Mouse (Mus musculus): ENCODE measurements around the gene Nipal4. TPM values are rescaled to one million over a fixed set of nuclear protein-coding genes. Genes with fewer than 3 reads are reported as not detected.

Nipal4 gene
- polyA plus RNA-seq, 1 experiment from 2014 or later, result 0.11 TPM

DNA sequence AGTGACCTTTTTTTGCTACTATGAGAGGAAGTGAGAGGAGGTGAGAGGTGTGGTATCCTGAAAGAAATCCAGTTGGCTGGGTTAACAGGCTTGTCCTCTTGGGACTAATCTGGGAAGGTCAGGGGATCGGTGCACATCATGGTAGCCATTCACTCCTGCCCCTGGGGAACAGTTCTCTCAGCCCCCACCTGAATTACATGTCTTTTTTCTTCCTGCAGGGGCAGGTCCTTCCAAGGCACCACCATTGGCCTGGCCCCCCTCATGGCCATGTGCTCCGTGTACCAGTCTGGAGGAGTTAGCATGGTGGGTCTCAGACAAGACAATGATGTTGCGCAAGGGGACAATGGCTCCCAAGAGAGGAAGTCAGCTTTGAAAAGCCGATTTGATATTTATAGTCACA is 43.4 kb downstream of the Nipal4 start:
- Histone ChIP-seq H3K36me3 (peaks cover 82% of the 10 kb centered on the region), H3K27ac (replicated peaks) (no peak overlapping the region), H3K9ac (no peak overlapping the region), H3K4me3 (no peak overlapping the region), H3K27me3 (no peaks in the 10 kb centered on the region), H3K4me2 (no peak overlapping the region), H3K9me3 (no peaks in the 10 kb centered on the region), H3K4me1 (replicated peaks) (no peaks in the 10 kb centered on the region)
- ATAC-seq (ENCODE audit: low read depth), result no peak
- 58% methylated on average over 4 of the region's 4 CpGs for WGBS

DNA sequence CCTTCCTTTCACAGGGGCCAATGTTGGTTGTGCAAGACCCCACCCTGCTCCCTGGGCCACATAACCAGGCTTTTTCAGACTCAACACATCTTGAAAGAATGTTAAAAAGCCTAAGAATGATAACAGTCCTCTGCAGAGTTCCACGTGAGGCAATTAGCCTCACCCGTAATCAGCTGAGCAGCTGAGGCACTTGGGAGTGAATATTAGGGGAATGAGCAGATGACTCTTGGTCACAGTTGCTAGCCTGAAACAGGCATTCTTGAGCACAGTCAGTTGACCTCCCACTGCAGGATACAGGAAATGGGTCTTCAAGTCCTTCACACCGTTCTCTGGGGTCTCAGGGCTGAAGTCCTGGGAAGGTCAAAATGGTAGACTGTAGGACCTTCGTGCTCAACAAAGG is 44.6 kb downstream of the Nipal4 start:
- no peak for ATAC-seq (ENCODE audit: low read depth)
- peaks cover 79% of the 10 kb centered on the region for H3K36me3 ChIP-seq
- 88% methylated on average over 4 of the region's 4 CpGs for WGBS

DNA sequence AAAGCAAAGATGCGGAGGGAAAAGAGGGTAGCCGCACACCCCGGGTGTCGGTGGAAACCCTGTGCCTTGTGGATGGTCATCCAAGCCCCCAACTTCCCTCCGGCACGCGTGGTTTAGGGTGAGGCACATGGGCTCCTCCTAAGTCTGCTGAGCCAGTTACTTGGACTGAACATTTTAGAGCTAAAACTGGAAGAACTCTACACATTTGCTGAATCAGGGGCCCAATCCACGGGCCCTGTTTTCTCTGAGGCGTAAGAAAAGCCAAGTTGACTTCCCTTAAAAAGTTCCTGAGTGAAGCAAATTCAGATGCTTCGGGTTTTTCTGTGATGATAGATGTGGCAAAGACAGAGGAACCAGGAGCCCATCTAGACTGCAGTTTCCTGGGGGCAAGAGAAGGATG is 46.2 kb downstream of the Nipal4 start:
- no peak overlapping the region for H3K4me3 ChIP-seq
- H3K4me2 ChIP-seq, result no peak overlapping the region
- peaks cover 6% of the 10 kb centered on the region; the same call in 1 of the 2 replicates for H3K4me1 ChIP-seq (replicated peaks)
- no peak for ATAC-seq (ENCODE audit: low read depth)
- H3K36me3 ChIP-seq, result peaks cover 84% of the 10 kb centered on the region
- no peaks in the 10 kb centered on the region for H3K27me3 ChIP-seq
- H3K9me3 ChIP-seq, result no peaks in the 10 kb centered on the region
- 91% methylated on average over 10 of the region's 10 CpGs for WGBS
- H3K27ac ChIP-seq (replicated peaks), result no peak overlapping the region
- H3K9ac ChIP-seq, result no peak overlapping the region

More for the DNA sequence above, 44.6 kb downstream of the Nipal4 start:
- Histone ChIP-seq H3K4me3 (no peak overlapping the region), H3K9me3 (no peaks in the 10 kb centered on the region), H3K27me3 (no peaks in the 10 kb centered on the region), H3K27ac (replicated peaks) (no peak overlapping the region), H3K9ac (no peak overlapping the region), H3K4me2 (no peak overlapping the region), H3K4me1 (replicated peaks) (no peaks in the 10 kb centered on the region)

DNA sequence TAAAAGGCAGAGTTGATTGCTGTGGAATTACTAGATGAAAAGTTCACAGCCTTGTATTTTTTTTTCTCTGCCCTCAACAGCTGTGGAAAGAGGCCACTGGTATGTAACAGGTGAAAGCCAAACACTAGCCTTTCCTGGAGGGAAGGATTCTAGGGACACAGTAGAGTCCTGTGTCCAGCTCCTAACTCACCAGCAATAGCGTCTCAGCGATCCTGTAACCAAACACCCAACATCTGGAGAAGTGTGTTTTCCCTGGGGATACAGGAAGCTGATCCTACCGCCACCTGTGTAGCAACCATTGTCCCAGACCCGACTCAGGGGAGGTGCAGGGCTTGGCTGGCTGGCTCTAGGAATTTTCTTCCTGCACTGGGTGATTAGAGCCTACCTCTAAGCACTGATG is 46.7 kb downstream of the Nipal4 start:
- Histone ChIP-seq H3K9ac (no peak overlapping the region), H3K4me1 (replicated peaks) (peaks cover 6% of the 10 kb centered on the region; the same call in 1 of the 2 replicates), H3K4me3 (no peak overlapping the region), H3K36me3 (peaks cover 81% of the 10 kb centered on the region), H3K9me3 (no peaks in the 10 kb centered on the region), H3K4me2 (no peak overlapping the region), H3K27ac (replicated peaks) (no peak overlapping the region), H3K27me3 (no peaks in the 10 kb centered on the region)
- WGBS, result 39% methylated on average over 4 of the region's 4 CpGs
- ATAC-seq (ENCODE audit: low read depth), result no peak

DNA sequence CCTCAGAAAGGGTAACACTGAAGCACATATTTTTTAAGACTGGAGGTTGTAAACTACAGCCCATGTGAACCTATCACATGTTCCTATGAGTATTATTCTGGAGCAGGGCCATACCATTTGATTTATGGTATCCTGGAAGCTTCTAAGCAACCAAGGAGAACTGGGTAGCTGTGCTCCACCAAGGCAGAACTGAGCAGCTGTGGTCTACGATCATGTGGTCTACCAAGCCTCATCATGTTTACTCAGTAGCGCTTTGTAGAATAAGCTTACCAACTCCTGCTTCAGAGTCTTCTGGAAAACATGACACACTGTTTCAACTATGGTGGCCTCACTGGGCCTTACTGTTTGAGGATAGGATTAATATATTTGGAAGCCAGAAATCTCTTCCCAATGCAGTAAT is 49.8 kb downstream of the Nipal4 start:
- no peak overlapping the region for H3K4me2 ChIP-seq
- ATAC-seq (ENCODE audit: low read depth), result no peak
- WGBS, result 88% methylated on average over 2 of the region's 2 CpGs
- no peak overlapping the region; the same call in 1 of the 2 replicates for H3K27ac ChIP-seq (replicated peaks)
- no peak overlapping the region for H3K4me3 ChIP-seq
- H3K4me1 ChIP-seq (replicated peaks), result peaks cover 6% of the 10 kb centered on the region; the same call in 1 of the 2 replicates
- no peaks in the 10 kb centered on the region for H3K27me3 ChIP-seq
- peaks cover 74% of the 10 kb centered on the region for H3K36me3 ChIP-seq
- no peaks in the 10 kb centered on the region for H3K9me3 ChIP-seq
- no peak overlapping the region for H3K9ac ChIP-seq

DNA sequence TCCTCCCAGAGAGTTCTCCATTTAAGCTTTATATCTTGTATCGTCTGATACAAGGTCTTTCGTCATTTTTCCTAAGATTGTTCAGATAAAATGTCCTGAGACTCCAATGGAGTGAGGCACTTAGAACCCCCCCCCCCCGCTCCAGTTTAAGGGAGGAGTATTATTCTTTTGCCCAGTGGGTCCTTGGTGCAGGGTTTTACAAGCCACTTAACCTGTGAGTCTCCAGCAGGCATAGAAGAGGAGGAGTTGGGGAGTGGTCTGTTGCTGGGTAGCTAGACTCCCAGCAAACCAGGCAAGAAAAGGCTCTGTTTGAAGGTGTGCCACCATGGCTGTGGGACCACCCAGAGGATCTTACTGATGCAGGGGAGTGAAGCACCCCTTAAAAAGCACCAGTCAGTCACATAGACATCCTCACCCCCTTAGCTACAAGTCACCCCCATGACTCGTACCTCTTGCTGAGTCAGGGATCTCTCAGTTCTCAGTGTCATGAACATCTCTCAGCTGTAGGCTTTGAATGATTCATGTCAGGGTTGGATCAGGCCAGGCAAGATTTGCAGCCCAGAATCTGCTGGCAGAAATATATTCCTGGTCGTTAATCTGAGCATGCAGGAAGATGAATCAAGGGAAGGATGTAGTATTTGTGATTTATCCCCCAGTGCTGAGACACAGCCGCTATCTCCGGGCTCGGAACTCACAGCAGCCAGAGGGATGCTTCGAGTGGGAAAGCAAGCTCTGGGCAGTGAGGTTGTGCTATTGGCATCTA is 50.7 kb downstream of the Nipal4 start:
- H3K9ac ChIP-seq, result no peak overlapping the region

DNA sequence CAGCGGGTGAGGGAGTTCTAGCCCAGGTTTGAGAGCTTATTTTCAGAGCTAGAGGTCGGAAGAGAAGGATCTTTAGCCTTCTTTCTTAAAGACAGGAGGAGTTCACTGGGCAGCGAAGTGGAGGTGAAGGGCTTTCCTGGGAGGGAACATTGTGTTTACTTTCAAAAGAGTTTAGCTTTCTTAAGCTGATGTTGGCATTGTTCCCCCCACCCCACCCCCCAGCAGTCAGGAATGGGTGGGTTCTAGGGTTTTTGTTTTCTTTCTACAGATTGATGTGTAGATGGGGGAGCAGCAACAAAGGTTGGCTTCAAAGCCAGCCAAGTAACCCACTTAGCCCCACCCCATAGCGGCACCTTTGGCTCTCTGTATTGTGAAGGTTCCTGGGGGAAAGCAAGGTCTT is 51.3 kb downstream of the Nipal4 start:
- peaks cover 60% of the 10 kb centered on the region for H3K36me3 ChIP-seq
- H3K27ac ChIP-seq (replicated peaks), result no peak overlapping the region
- H3K9me3 ChIP-seq, result no peaks in the 10 kb centered on the region
- H3K4me1 ChIP-seq (replicated peaks), result peaks cover 6% of the 10 kb centered on the region; the same call in 1 of the 2 replicates
- no peak for ATAC-seq (ENCODE audit: low read depth)
- no peaks in the 10 kb centered on the region for H3K27me3 ChIP-seq
- H3K4me2 ChIP-seq, result no peak overlapping the region
- WGBS, result 71% methylated on average over 4 of the region's 4 CpGs
- H3K4me3 ChIP-seq, result no peak overlapping the region
- H3K9ac ChIP-seq, result no peak overlapping the region

More for the DNA sequence above, 50.7 kb downstream of the Nipal4 start:
- H3K27ac ChIP-seq (replicated peaks), result no peak overlapping the region; the same call in 1 of the 2 replicates
- peaks cover 65% of the 10 kb centered on the region for H3K36me3 ChIP-seq
- no peaks in the 10 kb centered on the region for H3K9me3 ChIP-seq
- H3K4me1 ChIP-seq (replicated peaks), result peaks cover 6% of the 10 kb centered on the region; the same call in 1 of the 2 replicates
- H3K4me3 ChIP-seq, result no peak overlapping the region
- no peaks in the 10 kb centered on the region for H3K27me3 ChIP-seq
- no peak for ATAC-seq (ENCODE audit: low read depth)
- H3K4me2 ChIP-seq, result no peak overlapping the region
- WGBS, result 74% methylated on average over 9 of the region's 9 CpGs

DNA sequence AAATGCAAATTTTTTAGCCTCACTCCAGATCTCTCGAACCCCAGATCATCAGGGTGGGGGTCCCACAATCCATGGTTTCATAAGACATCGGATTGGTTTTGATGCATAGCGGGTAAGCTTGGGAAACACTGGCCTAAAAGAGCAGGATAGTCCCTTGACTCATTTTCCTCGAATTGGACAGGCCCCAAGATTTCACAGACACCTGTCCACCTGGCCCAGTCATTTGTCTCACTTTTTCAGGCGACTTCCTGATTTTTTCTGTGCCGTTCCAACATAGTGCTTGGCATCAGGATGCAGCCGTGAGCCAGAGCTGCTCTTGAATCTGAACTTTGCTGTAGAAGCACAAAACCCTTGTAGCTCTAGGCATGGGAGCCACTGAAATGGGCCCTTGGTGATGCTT is 52.1 kb downstream of the Nipal4 start:
- peaks cover 53% of the 10 kb centered on the region for H3K36me3 ChIP-seq
- no peaks in the 10 kb centered on the region for H3K27me3 ChIP-seq
- no peaks in the 10 kb centered on the region for H3K9me3 ChIP-seq
- no peak for ATAC-seq (ENCODE audit: low read depth)
- H3K4me2 ChIP-seq, result no peak overlapping the region
- no peak overlapping the region for H3K9ac ChIP-seq
- H3K4me1 ChIP-seq (replicated peaks), result peaks cover 10% of the 10 kb centered on the region; the same call in 1 of the 2 replicates
- WGBS, result 93% methylated on average over 7 of the region's 7 CpGs
- no peak overlapping the region for H3K27ac ChIP-seq (replicated peaks)
- H3K4me3 ChIP-seq, result no peak overlapping the region

DNA sequence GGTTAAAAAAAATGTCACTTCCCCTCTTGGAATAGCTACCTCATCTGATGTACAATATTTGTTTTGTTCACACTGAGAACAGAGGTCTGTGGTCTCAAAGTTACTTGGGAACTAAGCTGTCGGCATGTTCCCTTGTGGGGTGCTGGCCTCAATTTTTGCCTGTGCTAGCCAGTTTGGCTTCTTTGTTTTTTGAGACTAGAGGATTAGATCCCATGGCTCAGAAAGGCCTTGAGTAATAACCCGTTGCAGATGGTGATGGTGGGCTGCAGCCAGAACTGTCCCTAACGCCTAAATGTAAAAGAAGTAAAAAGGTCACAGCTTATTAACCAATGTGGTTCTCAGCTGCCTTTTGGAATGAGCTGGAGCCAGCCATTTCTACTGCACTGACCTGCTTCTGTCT is 53.1 kb downstream of the Nipal4 start:
- no peaks in the 10 kb centered on the region for H3K27me3 ChIP-seq
- 88% methylated on average over 3 of the region's 3 CpGs for WGBS
- H3K9ac ChIP-seq, result no peak overlapping the region
- H3K9me3 ChIP-seq, result no peaks in the 10 kb centered on the region
- peaks cover 44% of the 10 kb centered on the region for H3K36me3 ChIP-seq
- H3K4me2 ChIP-seq, result no peak overlapping the region
- H3K4me1 ChIP-seq (replicated peaks), result peaks cover 12% of the 10 kb centered on the region; the same call in 1 of the 2 replicates
- ATAC-seq (ENCODE audit: low read depth), result no peak
- no peak overlapping the region for H3K4me3 ChIP-seq
- H3K27ac ChIP-seq (replicated peaks), result no peak overlapping the region

DNA sequence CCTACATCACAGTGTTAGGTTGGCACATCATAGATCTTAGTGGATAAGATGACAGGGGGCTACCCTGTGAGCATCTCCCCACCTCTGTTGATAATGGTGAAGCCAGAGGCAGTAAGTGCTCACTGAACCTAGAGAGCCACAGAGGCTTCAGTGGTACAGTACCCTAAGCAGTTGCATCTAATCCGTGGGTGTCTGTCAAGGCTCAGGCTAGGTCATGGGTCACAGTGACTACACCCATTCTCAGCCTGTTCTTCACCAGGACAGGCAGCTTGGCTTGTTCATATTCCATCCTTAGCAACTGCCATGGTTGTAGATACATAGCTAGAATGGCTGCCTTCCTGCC is 55.4 kb downstream of the Nipal4 start:
- Histone ChIP-seq H3K4me1 (replicated peaks) (peaks cover 12% of the 10 kb centered on the region; the same call in 1 of the 2 replicates), H3K36me3 (peaks cover 33% of the 10 kb centered on the region), H3K27me3 (no peaks in the 10 kb centered on the region), H3K9ac (no peak overlapping the region), H3K9me3 (no peaks in the 10 kb centered on the region), H3K4me2 (no peak overlapping the region), H3K4me3 (no peak overlapping the region), H3K27ac (replicated peaks) (no peak overlapping the region)
- WGBS, result 85% methylated on average over 1 of the region's 1 CpGs
- ATAC-seq (ENCODE audit: low read depth), result no peak

DNA sequence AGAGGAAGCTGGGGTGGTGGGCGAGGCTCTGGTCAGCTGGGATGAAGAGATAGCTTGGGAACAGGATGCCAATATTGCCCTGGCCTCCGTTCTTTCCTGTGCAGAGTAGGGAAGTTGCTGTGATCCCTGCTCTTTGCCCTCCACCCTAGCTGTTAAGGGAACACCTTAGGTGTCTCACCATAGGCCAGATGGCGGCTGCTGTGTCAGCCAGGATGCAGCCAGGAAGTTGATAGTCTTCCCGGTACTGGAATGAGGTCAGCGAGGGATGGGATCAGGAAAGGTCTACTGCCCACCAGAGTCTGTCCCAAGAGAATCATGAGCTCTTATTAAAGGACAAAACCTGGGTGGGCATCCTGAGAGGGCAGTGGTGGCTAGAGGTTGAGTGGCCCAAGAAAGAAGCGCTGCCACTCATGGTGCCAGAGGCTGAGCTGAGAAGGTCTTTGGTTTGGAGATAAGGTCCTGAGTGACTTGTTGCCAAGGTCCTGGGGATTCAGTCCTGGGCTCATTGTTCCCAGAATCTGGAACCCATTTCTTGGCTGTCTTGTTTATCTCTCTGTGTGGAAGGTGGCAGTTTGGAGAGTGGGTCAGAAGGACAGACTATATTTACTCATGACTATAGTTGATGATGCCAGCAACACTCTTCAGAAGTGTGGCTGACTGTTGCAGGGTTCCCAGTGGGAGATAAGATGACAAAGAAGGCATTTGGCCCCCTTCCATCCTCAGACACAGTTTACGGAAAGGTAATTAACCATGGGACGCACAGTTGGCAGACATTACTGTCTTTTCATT is 56.0 kb downstream of the Nipal4 start:
- Histone ChIP-seq H3K4me1 (replicated peaks) (peaks cover 12% of the 10 kb centered on the region; the same call in 1 of the 2 replicates), H3K27ac (replicated peaks) (no peak overlapping the region), H3K4me3 (no peak overlapping the region), H3K4me2 (no peak overlapping the region), H3K27me3 (no peaks in the 10 kb centered on the region), H3K9ac (no peak overlapping the region), H3K36me3 (peaks cover 29% of the 10 kb centered on the region), H3K9me3 (no peaks in the 10 kb centered on the region)
- WGBS, result 77% methylated on average over 8 of the region's 8 CpGs
- ATAC-seq (ENCODE audit: low read depth), result no peak

DNA sequence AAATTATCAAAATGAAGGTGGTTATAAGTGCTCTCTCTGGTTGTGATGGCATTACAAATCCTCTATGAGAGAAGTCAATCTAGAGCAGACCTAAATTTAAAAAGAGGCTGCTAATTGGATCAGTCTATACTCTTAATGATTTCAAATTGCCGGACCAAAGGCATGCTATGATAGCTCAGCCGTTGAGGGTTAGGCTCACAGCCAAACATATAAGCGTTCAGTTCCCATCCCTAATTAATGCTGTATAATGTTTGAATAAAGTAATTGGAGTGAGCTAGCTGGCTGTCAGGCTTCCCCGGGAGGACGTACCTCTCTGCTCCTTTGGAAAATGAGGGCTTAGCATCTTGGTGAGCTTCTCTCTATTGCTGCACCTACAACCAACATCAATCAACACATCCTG is 57.1 kb downstream of the Nipal4 start:
- 64% methylated on average over 5 of the region's 5 CpGs for WGBS
- ATAC-seq (ENCODE audit: low read depth), result no peak
- Histone ChIP-seq H3K4me2 (no peak overlapping the region), H3K9ac (no peak overlapping the region), H3K36me3 (peaks cover 23% of the 10 kb centered on the region), H3K9me3 (no peaks in the 10 kb centered on the region), H3K4me3 (no peak overlapping the region), H3K27me3 (no peaks in the 10 kb centered on the region), H3K4me1 (replicated peaks) (peaks cover 12% of the 10 kb centered on the region; the same call in 1 of the 2 replicates), H3K27ac (replicated peaks) (no peak overlapping the region)

Measured in neural tube, embryonic 13.5 days (tissue).